Mouse (Mus musculus): ENCODE data around the gene Derl2.

Gene Derl2

DNA sequence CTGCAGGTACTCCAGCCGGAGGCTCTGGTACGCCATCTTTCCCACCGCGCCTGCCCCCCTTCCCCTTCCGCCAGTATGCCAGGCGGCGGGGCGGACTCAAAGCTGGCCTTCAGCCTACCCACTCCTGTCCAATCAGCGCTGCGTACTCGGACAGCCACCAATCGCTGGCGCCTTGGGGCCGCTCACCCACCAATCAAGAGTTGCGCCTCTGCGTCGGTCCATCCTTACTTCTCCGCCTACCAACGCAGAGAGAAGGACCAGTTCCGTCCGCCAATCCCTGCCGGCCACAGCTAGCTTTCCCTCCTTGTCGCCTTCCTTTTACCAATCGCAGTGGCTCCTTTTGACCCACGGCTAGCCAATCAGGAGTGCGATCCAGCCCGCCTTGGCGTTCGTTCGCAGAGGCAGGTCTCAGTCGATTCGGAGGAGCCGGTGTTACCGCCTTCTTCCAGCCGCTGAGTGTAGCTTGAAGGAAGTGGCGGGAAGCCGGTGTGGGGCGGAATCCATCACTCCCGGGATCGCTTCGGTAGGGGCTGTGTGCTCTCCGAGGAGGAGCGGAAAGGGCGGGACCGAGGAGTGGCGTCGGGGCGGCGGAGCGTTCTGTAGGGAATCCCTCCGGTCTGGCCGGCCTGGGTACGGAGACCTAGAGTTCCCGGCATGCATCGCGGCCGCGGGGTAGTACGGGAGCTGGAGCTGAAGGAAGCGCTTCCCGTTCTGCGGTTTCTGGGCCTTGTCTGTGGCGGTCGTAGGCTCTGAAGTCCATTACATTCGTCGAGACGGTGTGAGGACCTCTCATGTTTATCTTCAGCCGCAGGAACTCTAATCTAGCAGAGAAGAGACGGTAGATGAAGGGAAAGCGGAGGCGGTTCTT, at the start of gene Derl2, which contains the start of gene Mis12:
Derl2 (minus strand) TSS at position 641 of the 868 bp plus-strand sequence.
Mis12 (plus strand) TSS at position 411 of the 868 bp plus-strand sequence.
- DNase-seq = peak; percentile 98 to 99

DNA sequence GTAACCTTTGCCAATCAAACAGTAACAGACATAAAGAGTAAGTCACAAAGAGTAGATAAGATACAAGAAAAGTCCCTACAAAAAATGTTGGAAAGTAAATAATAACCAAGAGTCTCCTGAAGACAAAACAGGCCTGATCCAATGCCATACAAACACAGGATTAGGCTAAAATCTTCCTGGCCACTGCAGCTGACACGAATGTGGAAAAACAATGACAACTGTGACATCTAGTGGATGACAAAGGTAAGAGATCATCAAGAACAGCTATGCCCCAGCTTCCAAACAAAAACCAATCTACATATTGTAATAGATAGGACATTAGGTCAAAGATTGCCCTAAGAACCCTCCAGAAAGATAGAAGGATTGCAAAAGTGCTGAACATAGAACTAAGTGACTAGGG, 32.9 kb upstream of the Derl2 start:
- DNase-seq = peak; percentile 4 to 5

DNA sequence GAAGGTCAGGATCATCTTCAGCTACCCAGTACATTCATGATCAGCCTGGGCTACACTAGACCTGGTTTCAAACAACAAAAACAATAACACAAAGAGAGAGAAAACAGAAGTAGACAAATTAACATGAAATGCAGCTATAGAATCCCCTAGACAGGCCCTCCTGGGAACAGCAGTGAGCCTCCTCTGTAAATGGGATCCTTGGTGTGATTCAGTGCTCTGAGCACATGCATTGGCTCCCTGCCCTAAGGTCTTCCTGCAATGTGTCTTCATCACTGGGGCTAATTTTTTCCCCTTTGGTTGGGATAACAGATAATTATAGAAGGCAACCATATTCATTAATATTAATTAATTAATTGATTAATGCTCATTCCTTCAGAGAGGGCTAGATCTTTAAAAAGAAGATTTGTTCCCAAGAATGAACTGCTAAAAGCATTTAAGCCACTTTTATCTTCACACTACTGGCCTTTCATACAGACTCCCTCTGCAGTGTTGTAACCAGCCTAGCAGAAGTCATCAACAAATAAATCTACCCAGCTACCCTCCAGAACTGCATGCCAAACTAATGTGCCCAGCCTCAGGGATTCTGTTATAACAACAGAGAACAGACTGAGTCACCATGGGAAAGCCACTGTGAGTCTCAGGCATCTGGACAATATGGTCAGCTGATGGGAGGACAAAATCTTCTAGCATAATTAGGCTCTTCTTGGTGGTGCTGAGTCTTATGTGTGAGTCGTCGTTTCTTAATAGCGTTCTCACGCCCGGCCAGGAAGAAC, 20.1 kb upstream of the Derl2 start:
- no peak for DNase-seq

DNA sequence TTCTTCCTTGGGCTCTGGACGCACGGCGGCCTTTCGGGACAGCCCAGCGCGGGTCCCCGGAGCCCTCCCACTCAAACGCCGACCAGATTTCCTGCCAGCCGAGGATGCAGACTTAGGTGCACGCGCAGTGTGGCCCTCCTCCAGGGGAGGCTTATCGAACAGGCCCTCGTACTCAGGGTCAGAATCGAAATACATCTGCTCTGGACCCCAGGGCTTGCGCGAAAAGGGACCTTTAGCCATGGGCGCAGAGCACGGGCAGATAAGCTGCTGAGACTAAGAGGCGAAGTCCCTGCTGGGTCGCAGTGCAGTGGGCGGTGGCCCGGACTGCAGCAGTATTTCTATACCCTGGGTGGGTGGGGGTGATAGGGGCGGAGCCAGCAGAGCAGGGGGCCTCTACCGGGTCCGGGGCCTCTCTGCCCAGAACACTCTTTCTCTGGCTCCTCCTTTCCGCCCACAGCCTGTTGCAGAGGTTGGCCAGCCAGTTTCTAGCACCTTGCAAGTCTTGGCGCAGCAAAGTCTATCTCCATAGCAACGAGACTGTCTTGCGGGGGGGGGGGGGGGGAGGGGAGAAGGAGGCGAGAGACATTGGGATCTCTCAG, 13.6 kb upstream of the Derl2 start, which contains the start of gene 6330403K07Rik:
6330403K07Rik (minus strand) TSS at position 351 of the 599 bp plus-strand sequence.
- DNase-seq = peak in 1 of 2 experiments; percentile 4

DNA sequence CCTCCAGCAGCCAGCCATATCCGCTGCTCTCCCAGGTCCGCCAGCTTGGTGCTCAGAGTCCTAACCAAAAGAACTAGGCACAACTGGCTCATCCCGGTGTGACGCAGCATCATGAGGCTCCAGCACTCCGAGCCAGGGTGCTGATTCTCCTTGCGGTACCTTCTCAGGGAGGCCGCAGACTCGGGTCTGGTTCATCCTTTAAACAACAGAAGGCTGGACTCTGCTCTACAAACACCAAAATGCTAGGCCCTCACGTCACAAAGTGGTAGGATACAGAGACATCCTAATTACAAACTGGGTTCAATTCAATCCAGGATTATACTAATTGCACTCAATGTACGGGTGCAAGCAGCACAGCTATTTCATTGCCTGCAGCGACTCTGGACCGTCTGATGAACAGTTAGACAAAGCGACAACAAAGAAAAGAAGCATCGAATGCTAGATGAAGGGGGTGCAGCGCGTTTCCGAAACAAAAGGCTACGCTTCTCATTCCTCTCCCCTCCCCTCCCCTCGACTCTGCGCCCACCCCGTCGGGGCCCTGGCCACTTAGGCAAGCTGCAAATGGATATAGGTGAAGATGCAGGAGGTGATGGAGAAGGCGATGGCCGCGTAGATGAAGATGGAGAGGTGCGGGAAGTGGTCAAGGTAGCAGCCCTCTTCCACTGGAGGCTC, 13.0 kb upstream of the Derl2 start:
- no peak for DNase-seq

DNA sequence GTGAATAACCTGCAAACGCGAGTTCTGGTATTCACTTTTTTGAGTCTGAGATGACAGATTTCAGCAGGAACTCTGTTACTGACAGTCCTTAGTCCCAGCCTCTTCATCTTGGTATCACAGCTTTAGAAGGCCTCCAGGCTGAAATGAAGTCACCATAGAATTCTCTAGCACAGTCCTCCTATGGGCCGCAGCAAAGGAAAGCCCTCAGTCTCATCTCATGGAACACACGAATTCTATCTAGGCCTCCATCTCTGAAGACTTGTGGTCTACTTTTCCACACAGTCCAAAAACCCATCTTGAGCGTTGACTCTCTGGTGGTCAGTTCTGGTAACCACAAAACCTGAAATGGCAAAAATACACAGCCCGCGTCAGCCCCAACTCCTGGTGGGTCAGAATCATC, 12.4 kb upstream of the Derl2 start:
- DNase-seq = no peak

DNA sequence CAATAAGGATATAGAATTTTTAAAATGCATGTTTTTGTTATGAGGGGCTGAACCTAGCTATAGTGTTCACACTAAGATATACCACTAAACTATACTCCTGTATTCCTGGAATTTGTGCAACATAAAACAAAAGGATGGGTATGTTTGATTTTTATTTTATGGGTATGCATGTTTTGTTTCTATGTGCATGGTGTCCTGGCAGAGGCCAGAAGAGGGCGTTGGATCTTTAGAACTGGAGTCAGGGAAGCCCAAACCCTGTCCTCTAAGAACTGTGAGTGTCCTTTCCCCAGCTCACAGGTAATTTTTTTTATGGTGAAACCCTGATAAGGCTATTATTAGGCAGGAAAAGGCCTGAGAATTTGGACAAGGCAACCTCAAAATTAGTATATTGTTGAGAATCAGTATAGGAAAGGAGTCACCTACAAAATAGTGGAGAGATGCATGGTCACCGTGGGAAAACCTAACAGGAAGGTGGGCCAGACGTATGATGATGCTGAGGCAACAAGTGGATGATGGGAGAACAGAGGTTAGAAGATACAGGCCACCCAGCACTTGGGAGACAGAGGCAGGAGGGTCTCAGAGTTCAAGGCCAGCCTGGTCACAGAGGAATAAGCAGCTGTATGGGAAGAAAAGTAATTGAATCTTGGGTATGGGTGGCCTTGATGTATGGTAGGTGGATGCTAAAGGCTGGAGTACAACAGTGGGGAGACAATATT, 9.9 kb upstream of the Derl2 start:
- DNase-seq = no peak

DNA sequence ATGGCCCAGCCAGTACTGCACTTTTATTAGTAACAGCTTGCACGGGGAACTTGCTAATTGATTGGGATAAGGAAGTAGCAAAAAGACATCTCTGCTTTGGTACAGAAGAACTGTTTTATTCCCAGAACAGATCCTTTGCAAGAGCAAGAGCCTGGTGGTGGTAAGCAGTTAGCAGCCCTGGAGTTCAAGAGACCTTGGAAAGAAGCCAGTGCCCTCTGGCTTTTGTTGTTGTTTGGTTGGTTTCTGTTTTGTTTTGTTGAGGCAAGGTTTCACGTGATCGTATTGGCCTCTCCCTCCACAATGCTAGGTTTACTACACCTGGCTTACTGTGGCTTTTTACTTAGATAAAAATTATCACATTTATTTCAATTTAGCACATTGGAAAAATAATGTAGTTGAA, 8.6 kb upstream of the Derl2 start:
- no peak for DNase-seq

DNA sequence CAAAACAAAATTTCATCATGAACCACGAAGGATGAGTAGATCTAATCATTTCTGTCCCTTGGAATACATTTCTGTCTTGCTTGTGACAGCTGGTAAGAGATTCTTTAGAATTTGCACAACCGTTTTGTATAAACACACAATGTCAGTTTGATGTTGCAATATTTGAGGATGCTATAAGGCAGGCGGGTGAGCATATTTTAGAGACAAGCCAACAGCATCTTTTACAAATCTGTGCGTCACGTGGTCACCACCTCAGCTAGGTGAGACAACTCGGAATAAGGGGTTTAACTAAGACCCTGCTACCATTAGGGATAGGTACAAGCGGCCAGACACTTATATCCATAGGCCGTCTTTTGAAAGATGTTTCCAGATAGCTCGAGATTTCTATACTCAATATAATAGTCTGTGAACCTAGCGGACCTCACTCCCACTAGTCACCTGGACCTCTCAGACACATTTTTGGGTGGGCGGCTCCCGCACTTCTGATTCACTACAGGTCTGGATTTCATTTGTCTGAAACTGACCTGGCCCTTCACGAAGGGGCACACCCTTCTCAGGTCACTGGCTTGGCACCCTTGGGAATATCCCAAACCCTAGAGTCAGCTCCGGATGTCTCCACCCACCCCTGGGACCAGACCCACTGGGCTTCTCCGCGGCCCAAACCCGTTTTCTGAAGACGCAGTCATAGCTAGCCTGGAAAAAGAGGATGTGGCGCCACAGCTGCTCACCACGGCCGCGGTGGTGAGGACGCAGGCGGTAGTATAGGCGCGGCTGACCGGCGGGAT, 1.0 kb downstream of the Derl2 start:
- DNase-seq = no peak

DNA sequence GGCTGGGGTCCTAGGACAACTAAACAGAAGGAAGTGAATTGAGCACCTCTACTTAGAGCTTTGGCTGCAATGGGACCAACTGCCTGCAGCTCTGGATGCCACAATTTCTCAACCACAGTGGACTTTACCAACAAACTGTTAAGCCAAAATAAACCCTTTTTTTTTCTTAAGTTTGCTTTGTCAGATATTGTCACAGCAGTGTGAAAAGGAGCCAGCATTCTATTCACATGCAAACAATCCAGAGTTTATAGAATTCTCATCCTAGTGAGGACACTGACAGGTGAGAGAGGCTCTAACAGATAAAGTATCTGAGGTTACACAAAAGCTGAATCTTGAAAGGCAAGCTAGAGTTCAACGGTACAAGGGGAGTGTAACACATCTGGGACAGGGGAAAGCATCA, 2.6 kb downstream of the Derl2 start:
- no peak for DNase-seq

DNA sequence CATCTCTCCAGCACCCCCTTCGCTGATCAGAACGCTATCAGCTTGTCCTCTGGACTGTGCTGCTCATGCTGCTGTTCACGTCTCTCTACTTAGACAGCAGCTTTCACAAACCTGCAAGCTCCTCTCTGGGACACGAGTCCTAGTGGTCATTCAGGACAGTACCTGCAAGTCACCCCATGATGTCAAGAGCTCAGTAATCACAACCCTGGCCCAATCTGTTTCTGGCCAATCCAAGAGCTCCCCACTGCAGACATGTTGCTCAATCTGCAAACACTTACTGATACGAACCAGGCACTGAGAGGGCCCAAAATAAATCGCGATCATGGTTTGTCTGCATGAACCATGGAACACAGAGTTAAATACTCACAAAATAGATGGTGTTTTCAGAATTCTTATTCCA, 6.9 kb downstream of the Derl2 start:
- no peak for DNase-seq

DNA sequence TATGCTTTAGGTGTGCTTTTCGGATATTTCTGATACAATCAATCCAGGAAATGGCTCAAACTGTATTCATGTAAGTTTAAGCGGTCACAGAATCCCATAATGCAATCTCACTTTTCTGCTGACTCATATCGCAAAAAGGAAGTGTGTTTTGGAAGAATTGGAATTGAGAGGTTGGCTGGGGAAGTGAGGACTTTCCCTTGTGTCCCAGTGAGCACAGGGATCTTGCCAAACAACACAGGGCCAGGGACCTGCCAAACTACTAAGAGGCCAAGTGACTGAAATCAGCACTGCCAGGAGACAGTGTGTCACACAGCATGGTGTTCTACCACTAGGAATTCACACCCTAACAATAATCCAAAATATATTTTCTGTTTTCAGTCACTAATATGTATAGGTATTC, 11.3 kb downstream of the Derl2 start:
- DNase-seq = peak in 1 of 2 experiments; percentile 7

DNA sequence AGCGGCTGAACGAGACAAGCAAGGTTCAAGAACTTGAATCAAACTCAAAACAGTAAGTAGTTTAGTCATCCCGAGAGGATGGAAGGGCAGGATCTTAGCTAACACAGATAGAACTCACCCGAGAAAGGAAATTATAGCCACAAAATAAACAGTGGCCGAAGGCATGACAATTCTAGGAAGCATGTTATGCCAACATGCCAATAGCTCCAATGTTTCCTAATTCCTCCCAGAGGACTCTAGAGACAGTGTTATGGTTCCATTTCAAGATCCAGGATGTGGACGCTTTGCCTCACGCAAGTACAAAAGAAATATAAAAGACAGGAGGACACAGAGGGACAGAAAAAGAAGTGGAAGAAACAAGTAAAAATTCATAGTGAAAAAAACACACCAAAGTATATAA, 11.8 kb downstream of the Derl2 start:
- no peak for DNase-seq

DNA sequence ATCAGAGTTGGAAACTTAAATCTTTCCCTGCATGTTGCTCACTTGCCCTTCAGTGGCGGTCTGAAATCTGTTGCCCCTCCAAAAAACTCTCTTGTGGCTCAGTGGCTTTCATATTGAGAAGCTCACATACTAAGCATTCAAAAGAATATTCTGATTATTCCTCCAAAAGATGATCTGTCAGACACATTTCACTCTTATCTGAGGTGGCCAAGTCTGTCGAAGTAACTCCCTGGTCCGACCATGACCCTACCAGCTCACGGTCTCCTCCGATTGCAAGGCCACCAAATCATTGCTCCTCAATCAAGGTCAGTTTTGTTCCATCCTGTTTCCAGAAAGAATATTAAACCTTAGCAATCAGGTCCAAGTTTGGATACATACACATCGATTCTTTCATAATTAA, 12.6 kb downstream of the Derl2 start:
- no peak for DNase-seq

DNA sequence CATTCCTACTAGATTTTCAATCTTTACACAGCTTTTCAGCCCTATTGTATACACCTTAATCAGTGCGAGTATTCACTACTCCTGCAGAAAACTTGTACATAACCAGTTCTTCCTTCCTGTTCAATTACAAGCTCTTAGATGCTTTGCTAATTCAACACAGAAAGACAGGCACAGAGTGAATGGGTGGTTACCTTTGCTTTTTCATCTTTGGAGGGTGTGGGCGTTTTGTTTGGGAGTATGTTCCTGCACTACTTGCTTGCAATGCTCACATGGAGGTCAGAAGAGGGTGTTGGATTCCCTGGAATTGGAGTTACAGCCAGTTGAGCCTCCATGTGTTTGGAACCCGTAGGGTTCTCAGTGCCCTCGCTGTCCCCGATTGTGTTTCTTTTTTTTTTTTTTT, 14.6 kb downstream of the Derl2 start:
- no peak for DNase-seq

DNA sequence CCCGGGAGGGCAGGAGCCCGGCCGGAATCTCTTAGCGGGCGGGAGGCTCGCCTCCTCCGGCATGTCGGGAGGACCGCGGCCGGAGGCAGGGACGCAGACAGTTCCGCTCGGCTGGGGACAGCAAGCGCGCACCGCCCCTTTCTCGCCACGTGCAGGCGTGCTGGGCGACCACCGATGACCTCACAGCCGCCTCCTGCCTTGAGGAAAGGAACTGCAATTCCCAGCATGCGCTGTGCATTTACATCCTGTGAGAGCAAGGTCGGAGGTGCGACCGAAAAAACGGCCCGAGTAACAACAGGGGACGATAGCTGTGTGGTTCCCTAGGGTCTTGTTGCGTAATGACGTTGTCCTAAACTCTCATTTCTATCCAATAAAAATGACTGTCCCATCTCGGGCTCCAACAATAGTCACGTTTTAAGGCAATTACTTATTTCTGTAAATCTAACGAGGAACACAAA, 15.3 kb downstream of the Derl2 start, which contains the start of gene Dhx33:
Dhx33 (minus strand) TSS at position 122 of the 458 bp plus-strand sequence.
- peak; percentile 97 to 99 for DNase-seq

DNA sequence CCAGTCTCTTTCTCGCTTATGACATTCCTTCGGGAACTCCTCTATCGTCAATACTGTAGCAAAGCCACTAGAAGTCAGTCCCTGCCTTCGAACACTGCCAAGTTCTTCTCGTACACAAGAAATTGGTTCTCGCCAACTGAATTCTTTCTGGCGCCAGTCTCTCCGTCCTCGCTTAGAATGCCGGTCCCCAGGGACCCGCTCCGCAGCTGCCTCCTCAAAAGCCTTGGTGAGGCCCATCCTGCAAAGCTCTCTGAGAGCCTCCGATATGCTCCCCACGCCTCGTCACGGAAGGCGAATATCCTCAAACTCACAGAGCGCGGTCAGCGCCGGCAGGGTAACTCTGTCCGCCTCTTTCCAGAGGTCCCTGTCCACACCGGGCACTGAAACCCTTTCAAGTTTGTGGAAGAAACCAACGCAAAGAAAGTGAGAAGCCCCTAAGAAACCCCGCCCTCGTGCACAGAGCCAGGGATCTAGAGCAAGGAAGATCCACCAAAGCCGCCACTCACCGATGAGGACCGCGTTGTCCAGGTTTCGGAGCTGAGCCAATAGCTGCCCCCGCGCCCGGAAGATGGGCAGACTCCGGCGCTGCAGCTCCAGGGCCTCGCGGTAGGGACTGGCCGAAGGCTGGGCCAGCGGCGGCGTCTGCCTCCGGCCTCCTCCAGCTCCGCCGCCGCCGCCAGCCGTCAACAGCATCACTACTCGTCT, 15.9 kb downstream of the Derl2 start:
- peak; percentile 49 to 70 for DNase-seq

DNA sequence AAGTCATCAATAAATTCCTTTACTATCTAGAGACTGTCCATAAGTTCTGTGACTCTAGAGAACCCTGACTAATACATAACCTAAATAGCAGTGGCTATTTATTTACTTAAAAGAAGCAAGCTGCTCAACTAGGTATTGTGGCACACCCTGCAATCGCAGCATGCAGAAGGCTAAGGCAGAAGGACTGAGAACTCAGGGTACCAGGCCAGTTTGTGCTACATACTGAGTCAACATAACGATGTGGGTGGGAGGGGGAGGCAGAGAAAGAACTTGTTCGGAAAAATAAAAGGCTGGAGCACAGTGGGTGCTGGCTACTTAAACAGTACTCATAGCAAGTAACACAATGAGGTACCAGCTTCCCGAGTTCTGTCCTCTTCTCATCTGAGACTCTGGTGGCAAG, 18.5 kb downstream of the Derl2 start:
- no peak for DNase-seq

DNA sequence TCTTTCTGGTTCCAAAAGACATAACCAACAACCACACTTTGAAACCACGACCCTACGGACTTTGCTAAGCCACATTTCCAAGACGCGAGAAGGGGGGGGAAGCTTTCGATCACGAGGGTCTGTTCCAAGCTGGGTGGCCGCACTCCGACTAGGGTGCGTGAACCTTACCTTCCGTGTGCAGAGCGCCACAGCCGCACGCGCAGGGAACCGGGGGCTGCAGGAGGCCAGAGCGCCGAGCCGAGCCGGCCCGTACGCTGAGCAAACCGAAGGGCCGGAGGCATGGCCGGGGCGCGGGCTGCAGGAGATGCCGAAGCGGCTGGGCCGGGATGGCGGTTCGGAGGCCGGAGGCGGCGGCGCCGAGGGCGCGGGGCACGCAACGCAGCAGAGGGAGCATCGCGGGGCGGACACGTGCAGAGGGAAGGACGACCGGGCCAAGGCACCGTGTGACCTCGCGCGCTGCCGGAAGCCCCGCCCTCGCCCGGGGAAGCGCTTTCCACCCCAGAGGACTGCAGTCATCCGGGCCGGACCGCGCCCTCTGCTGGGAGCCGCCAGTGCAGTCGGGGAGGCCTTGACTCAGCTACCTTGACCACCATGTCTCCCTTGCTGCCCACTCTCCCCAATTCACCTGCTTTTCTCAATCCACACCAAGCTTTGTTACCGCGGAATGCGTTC, 36.9 kb downstream of the Derl2 start, which contains the start of gene C1qbp:
C1qbp (minus strand) TSS at position 470 of the 672 bp plus-strand sequence.
- DNase-seq = peak; percentile 95 to 98

DNA sequence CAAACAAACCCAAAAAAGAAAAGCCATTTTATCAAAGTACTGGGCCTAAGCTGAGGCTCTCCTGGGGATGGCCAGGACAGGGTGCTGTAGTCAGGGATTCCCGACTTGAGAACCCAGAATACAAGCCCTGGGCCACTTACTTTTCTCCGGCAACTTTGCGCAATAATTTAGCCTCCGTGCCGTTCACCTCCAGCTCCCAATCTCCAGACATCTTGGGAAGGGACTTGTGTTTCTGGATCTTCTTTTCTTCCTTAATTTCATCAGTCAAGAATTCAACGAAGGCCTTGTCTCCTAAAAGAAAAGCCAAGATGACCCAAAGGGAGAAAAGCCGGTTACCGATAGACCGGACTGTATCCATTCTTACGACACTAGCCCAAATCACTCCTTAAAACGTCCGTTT, 37.6 kb downstream of the Derl2 start:
- no peak for DNase-seq
